Mouse (Mus musculus): ENCODE data around the gene Elmo2.

DNA sequence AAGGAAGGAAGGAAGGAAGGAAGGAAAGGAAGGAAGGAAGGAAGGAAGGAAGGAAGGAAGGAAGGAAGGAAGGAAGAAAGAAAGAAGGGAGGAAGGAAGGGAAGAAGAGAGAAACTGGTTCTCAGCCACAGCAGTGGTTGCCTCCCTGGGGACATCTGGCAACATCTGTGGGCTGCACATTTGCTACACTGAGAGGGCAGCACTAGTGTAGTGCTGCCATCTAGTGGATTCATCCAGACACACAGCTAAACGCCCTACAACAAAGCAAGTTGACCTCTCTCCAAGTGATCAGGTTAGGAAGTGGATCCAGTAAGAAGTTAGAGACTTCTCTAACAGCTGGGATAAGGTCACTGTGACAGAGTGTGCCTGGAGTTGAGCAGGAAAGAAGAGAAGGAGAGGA is 34.6 kb upstream of the Elmo2 start:
- TF ChIP-seq POLR2A (IDR thresholded peaks at IDR 0.05; ENCODE audit: insufficient read depth, low read depth, low read length) (no peak), CTCF (IDR thresholded peaks at IDR 0.05; ENCODE audit: insufficient read depth, low read depth, low read length) (no peak)

Measured in olfactory bulb, adult 2 months (tissue).